Mouse (Mus musculus): Measurements from ENCODE around the gene Chuk. TPM values are rescaled to one million over a fixed set of nuclear protein-coding genes. Genes with fewer than 3 reads are reported as not detected.
"Not testable (repeated sequence)": the region's sequence is repeated elsewhere in the genome, so short reads cannot be mapped to it uniquely, and the experiment has no call there.

Chuk gene
- 10 to 100 TPM; 43.5 to 46.8 TPM for polyA plus RNA-seq (2017; shearing (Covaris generic))

DNA sequence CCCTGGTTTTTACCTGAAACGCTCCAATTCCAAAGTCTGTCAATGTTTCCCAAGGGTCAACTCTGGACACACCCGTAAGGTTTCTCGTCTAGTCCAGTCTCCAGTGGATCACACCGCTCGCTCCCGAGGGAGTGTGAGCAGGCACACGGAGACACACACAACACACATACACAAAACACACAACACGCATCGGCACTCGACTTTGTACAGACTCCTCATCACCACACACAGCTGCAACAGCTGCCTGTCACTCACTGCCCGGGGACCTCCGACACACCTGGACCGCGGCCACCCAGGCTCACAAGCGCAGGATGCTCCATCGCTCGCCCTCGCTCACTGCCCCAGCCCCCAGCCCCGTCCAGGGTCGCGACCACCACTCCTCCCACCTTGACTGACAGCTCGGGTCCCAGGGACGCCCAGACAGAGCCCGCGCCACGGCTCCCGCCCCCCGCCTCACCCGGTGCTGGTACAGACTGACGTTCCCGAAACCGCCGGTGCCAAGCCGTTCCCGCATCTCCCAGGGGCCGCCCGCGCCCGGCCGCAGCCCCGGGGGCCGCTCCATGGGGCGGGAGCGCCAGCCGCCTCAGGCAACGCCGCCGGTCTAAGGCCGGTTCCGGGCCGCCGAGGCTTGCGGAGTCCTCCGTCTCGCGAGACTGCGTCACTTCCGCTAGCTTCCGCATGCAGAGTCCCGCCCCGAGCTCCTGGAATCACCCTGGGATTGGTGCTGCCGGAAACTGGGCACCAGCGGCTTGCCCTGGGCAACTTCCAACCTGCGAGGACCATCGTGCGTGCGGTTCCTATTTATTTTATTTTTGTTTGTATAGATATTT, at the start of gene Chuk:
Gene Chuk, minus strand, starts transcription at position 650 of the 830 bp plus-strand sequence.
- ATAC-seq, result peak; percentile 100

DNA sequence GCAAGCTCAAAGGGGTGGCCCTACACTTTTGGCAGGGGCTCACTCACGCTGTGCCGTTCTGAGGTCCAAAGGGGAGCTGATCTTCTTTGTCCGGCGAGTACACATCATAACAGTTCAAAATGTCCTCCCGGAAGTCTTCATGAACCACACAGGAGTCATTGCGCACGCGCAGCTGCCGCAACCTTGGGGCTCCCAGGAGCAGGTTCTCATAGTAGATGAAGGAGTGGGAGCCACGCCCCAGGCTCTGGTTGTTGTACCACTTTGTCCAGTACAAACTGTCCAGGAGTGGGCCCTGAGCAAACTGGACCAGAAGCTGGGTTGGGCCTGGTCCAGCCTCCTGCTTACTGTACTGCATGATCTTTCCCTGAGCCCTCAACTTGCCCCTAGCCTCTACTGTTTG, 49.7 kb upstream of the Chuk start:
- ATAC-seq, result no peak

DNA sequence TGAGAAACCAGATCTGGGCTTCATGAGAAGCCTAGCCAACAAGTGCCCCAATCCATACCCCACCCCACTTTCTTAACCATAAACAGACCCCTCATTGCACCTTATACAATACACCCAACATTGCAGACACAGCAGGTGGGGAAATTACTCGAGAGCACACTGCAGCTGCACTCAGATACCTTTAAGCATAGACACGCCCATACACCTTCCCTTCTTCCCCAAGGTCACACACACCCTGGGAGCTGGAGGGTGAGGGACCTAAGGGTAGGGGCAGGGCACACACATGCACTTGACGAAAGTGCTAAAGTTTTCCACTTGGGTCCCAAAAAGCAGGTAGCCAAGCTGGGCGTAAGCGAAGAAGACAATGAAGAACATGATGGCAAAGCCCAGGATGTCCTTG, 46.5 kb upstream of the Chuk start:
- ATAC-seq, result no peak

DNA sequence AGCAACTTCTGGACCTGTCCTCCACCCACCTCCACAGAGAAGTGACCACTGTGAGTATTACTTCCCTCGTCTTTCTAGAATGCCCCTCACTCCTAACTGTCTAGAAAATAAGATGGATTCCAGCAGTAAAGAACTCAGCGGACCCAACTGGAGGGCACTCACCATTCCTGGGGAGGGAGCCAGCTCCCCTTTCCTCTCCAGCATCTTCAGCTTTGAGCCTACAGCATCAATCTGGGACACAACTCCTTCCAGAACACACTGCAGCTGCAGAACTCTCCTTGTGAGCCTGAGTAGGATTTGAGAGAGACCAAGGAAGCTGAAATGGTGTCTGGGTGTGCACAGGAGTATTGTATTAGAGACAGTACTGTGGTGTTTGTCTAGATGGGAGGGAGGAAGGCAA, 41.7 kb upstream of the Chuk start:
- no peak for ATAC-seq

DNA sequence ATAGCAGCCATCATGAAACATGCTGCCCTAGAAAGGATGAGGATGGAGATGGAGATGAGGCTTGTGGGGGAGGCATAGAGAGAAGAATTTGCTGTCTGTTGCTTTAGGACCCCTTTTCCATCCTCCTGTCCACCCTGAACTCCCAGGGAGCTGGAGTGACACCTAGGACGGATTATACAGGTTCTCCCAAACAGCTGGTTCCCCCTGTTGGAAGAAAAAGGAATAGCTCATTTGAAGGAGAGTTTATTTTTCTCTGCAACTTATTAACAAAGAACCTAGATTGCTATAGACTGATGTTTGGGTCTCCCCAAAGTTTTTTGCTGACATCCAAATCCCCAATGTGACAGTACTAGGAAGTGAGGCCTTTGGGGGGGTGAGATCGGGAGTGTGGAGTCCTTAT, 41.1 kb upstream of the Chuk start:
- ATAC-seq, result no peak

DNA sequence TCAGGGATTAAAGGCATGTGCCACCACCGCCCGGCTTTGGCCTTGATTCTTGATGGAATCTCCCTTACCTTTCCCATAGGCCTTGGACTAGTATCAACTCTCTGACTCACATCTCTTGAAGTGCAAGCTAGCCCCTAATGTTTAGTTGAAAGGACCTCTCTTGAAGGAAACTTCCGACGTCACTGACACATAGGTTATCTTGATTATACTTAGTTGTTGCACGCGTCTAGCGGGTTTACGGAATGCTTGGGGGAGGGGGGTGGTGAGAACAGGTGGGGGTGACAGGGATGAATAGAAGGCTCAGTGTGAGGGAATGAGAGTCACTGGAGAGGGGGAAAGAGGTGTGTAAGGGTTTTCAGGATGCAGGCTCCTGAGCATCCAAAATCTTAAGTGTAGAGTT, 39.7 kb upstream of the Chuk start:
- ATAC-seq, result no peak

DNA sequence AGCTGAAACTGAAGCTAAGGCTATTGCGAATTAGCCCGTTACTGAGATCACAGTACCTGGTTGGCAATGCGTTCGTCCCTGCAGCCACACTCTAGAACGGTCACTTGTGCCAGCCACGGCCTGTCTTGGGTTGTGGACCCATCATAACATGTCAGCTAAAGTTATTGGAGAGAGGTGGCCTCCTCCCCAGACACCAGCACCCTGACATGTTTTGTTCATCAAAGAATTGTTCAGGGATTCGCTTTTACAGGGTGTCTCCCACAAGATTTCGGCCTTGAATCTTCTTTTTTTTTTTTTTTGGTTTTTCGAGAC, 39.2 kb upstream of the Chuk start:
- ATAC-seq, result peak; percentile 44

DNA sequence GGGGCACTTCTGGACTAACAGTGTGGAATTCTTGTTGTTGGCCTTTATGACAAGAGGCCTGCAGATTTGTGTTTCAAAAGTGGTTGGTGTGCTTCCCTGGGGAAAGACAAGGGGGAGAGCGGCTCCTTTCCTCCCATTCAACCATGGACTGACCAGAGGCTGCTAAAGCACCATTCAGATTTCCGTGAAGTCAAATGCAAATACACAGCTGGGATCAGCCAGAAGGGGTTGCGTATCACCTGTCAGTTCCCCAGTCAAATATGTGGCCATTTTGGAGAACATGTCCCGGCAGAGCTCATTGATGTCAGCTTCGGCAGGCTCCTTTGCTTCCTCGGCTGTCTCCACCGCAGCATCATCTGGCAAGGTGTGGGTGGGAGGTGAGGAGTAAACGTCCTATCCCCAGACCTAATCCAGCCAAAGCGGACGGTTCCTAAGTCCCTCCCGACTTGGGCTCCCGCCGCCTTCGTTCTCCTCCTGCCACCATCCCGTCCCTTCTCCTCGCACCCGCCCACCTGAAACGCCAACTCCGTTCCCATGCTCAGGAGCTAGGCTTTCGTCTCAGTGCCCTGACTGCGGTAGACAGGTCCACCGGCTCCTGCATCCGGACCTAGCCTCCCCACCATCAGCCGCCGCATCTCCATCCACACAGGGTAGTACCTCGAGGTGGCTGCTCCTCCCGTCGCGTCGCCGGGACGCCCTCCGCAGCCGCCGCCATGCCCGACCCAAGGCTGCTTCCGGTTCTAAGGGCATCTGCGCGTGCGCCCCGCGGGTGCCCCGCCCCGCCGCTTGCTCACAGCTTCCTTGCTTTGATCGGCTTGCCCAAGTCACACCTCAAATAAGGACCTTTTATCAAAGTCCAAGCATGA, 38.7 kb upstream of the Chuk start, which contains the start of gene Bloc1s2:
Gene Bloc1s2, minus strand, starts transcription at position 745 of the 866 bp plus-strand sequence.
- peak; percentile 93 for ATAC-seq

DNA sequence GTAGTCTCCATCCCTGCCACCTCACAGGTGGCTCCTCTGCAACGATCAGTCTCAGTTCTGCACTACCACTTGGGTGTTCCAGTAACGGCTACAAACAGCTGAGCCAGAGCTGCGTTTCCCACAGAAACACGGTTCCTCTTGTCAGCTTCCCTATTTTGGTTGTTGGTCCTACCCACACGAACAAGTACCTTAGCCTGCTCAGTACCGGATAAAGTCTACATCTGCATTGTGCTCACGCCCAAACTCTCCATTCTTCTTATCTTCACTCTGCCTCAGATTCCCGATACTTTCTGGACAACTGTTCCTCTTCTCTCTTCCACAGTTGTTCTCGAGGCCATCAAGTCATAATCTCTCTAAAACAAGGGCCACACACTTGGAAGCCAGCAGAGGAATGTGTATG, 37.1 kb upstream of the Chuk start:
- ATAC-seq, result no peak

DNA sequence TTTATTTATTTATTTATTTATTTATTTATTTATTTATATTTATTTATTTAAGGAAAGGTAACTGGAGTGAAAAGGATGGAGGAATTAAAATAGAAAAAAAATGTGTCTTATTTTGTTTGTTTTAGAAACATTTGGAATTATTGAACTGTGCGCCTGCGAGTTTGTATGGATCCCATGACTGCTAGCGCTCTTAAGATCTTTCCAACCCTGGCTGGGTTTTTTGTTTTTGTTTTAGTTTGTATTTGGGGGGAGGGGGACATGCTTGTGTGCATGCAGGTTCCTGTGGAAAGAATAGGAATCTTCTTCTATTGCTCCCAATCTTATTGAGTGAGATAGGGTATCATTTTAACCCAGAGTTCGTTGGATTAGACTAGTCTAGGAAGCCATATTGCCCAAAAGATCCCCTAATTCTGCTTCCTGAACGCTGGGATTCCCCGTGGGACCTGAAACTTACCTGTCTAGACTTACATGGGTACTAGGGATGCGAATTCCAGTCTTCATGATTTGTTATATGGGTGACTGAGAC, 28.7 kb upstream of the Chuk start:
- ATAC-seq, result no peak

DNA sequence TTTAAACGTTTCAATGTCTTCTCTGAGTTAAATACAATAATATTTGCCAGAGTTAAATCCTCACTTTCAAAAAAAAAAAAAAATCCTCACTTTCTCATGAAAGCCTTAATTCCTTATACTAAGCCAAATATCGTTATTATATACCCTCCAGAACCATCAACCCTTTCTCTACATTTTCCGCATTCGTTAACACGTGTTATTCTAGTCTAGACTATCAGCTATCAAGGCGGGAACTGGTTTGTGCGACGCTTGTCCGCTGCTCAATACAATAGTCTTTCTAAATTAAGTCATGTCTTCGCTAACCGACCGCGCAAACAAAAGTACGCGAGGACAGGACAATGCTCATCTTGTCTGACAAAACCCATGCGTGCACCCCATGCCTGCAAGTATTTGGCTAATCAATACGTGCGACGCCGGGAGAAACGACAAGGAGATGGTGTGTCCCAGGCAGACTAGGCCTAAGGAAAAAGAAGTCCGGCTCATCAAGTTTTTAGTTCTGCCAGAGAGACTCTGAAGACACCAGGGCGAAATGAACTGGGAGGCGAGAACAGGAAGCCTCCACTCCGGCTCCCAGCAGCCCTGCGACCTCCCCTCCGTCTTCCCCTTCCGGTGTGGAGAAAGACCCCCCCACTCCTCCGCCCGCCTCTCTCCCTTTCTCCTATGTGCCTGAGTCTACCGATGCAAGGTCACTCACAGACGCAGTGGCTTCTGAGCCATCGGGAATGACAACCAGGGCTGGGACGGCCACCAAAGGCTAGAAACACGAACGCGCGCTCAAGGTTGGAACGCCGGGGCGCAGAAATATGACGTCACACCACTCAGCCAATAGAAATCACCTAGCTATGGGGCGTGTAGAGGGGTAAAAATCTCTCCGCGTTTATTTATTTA, 28.0 kb upstream of the Chuk start, which contains the start of gene Cwf19l1:
Gene Cwf19l1, minus strand, starts transcription at position 805 of the 888 bp plus-strand sequence.
- ATAC-seq, result peak; percentile 91

DNA sequence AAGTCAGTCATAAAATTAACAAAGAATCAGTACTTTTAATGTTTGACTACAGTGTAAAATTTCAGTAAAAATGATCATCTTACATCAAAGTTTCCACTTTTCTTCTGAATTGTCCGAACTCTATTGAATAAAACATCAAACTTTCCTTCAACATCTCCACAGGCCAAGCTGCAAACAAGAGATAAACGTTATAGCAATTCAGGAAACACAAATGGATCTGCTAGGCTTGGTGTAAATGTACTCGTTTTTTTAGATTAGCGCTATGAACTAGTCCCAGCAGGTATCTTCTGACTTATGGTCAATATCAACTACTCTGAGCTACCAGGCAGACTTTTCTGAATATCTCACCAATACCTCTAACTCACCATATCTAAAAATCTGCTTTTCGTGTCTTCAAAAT, 25.6 kb upstream of the Chuk start:
- no peak for ATAC-seq

DNA sequence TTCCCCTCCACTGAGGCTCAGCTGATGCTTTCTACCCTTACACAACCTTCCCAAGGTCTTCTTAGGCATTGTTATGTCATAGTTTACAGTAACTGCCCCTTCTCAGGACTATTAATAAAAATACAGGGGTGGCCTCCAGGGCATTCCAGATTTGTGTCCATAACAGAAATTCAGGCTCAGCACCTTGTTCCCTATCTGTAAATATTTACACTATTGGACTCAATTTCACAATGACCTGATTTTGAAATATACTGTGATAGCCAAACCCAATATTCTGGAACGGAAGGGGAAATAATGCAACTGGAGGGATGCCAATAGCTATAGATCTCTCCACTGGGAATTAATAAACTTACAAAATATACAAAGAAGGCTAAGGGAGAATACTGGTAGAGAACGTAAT, 21.3 kb upstream of the Chuk start:
- ATAC-seq, result no peak

DNA sequence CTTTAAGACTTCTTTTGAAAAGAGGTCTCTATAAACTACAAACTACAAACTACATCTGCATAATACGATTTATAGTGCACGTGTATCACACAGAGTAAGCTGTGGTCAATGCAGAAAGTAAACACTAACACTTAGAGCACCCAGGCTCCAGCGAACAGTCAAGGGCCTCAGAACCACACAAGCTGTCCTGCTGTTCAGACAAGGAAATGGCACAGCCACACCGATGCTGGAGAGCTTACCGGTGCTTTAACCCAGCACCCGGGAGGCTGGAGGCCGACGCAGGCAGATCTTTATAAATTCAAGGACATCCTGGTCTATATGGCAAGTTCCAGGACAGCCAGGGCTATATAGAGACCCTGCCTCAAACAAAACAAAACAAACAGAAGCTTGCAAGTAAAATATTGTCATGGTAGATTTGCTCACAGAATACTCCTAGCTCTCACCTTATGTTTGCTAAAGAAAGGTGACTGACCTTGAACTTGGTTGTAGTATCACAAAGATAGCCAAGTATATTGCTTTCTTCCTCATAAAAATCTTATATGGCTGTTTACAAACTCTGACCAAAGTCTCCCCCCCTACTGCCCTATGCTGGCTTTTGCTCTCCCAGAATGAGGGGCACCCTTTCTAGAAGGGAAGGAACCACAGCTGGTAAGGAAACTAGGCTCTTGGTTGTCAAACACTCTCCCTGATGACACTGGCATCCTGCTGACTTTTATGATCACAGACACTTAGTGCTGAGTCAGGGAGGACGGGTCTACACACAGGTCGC, 20.6 kb upstream of the Chuk start:
- ATAC-seq, result no peak

DNA sequence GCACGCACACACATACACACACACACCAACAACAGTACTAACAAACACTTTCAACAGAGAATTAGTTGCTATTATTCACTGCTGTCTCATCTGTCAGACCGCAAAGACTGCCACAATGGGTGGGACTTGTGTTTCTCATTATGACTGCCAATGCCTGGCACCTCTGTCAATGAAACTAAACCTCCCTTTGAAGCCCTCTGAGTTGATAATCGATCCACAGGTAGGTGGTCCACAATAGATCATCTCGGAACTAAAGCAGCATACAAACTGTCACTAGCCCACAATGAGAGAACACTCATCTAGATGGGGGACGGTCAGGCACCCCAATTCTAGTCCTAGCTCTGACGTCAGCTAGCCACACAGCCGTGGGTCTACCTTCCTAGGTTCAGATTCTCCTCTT, 13.9 kb upstream of the Chuk start:
- ATAC-seq, result no peak

DNA sequence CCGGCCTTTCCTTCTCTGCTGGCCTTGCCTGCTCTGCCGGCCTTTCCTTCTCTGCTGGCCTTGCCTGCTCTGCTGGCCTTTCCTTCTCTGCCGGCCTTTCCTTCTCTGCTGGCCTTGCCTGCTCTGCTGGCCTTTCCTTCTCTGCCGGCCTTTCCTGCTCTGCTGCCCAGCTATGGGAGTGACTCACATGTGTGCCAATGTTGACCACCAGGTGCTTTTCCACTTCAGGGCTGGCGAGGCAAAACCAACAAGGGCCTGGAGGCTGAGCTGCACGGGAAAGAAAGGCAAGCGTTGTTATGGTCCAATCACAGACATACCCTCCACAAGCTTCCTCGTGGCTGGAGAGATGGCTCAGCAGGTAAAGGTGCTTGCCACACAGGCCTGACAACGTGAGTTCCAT, 13.4 kb upstream of the Chuk start:
- not testable (repeated sequence) for ATAC-seq

DNA sequence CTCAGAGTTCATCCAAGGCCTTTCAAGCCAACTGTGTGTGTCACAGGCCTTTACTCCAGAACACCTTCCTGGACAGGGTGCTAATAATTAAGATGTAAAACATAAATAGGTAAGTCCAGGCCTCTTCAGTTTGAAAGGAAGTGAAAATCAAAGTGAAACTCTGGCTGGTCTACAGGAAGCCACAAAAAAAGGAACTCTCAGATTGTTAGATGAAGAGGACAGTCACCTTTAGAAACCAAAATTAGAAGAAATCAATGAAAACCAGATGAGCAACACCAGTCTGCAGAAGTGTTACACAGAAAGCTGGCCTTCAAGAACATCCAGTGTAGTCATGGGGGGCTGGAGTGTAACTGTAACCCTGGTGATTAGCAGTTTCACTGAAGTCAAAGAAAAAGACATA, 10.5 kb upstream of the Chuk start:
- ATAC-seq, result no peak

DNA sequence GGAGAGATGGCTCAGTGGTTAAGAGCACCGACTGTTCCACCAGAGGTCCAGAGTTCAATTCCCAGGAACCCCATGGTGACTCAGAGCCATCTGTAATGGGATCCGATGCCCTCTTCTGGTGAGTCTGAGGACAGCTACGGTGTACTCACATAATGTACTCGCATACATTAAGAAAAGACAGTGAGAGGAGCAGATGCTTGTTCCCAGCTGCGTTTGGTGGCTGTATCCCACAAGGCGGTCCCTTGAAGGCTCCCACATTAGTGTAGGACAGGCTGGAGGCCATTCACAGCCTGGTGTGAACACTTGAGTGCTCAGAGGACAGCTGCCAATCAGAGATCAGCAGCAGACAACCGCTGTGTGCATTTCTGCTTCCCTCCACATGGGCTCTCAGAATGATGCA, 4.4 kb upstream of the Chuk start:
- ATAC-seq, result no peak

DNA sequence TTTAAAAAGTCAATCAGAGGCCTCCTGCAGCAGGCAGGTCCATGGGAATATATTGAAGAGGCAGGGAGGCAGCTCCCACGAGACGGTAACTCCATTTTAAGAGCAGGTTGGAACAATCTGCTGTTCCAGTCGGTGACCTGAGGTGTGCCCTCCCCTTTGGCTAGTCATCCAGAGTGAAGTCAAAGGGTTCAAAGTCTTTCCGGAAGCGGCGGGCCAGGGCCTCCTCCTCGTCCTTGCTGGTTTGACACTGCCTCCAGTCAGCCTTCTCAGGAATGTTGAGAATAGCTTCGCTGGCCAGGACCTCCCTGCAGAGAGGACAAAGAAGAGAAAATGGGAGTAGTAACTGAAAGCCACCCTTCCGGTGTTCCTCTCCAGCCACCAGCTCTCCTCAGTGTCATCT, 3.1 kb upstream of the Chuk start:
- no peak for ATAC-seq

DNA sequence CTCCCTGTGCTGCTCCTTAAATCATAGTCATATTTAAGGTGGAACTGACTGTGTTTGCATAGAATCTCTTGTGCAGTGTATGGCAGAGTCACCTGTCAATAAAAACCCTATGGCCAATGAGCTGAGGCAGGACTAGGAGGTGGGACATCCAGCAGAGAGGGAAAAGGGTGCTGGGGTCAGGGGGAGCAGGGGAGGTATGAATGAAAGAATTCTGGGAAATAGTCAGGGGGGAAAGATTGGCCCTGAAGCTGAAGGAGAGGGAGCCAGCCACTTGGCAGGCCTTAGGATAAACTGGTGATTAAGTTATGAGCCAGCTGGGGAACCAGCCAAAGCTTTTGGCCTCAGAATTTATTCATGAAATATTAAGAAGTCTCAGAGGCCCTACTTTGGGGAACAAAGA, 1.7 kb upstream of the Chuk start:
- ATAC-seq, result no peak

DNA sequence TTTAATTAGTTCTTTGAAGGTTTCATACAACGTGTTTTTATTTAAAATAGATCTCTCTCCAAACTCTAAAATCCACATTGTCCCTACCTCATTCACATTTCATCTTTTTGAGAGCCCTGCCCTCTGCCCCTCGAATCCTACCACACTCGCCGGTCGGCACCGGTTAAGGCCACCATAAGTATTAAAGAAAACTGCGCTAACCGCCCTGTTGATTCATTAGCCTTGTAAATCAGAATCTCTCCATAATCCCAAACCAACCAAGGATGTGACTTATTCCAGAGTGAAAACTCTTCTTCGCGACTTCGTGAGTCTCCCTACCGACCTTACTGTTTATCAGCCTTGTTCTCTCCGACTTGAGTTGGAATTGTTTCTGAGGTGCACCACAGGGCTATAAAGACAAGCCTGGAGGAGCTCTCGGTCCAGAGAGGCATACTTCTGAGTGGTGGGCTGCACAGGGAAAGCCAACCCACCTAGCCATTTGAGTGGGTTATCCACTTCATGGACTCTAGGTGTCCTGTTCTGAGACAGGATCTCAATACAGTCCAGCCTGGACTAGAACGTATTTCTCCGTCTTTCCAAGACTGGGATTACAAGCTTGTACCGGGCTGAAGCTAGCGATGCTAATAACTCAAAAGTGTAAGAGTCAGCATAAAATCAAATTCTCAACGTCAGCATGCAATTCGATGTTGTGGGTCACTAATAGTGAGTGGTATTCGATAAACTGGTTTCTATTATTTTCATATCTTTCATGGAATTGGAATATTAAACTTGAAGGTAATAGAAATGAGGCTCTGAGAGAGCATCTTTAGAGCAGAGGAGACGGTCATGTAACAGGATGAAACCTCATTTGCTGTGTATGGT, 611 bp upstream of the Chuk start:
- ATAC-seq, result no peak

All from CD4-positive, CD25-positive, alpha-beta regulatory T cell, adult 4 months (primary cell).